Mouse (Mus musculus) MEL (cell line): ENCODE data around the gene Mup21.

Source experiments
- CTCF ChIP-seq, 3 experiments: IDR thresholded peaks in 2 of 3; conservative IDR thresholded peaks in 1 of 3; 2 replicates each; pipeline ENCODE4 v1.5.1; 2011 to 2012; ENCODE audit warnings: low read length in 3 of 3, low read depth in 2 of 3, mild to moderate bottlenecking in 2 of 3, improper control_type of control experiment in 1 of 3, inconsistent platforms in 1 of 3, mixed read lengths in 1 of 3, moderate library complexity in 1 of 3; ENCODE audit not compliant: control insufficient read depth in 1 of 3, insufficient read depth in 1 of 3, poor library complexity in 1 of 3, severe bottlenecking in 1 of 3
- E2F4 ChIP-seq: IDR thresholded peaks from 2 replicates; pipeline ENCODE4 v1.6.1; 2011; ENCODE audit warnings: low read depth, low read length, improper control_type of control experiment, borderline replicate concordance
- GATA1 ChIP-seq: IDR thresholded peaks from 2 replicates; pipeline ENCODE4 v1.6.1; 2011; ENCODE audit warnings: low read depth, low read length, improper control_type of control experiment
- HCFC1 ChIP-seq: IDR thresholded peaks from 2 replicates; pipeline ENCODE4 v1.6.1; 2012; ENCODE audit warnings: low read depth, mild to moderate bottlenecking, inconsistent platforms, low read length, improper control_type of control experiment, moderate library complexity
- MXI1 ChIP-seq: IDR thresholded peaks from 2 replicates; pipeline ENCODE4 v1.6.1; 2011; ENCODE audit warnings: mild to moderate bottlenecking, low read depth, low read length, improper control_type of control experiment
- NELFE ChIP-seq: IDR thresholded peaks from 2 replicates; pipeline ENCODE4 v1.6.1; 2011; ENCODE audit warnings: low read depth, low read length, improper control_type of control experiment
- POLR2AphosphoS5 ChIP-seq: IDR thresholded peaks from 2 replicates; pipeline ENCODE4 v1.6.1; 2012; ENCODE audit warnings: low read depth, borderline replicate concordance, mild to moderate bottlenecking, inconsistent platforms, low read length, moderate library complexity, mixed read lengths
- SIN3A ChIP-seq: IDR thresholded peaks from 2 replicates; pipeline ENCODE4 v1.6.1; 2012; ENCODE audit warnings: low read length, improper control_type of control experiment, inconsistent platforms

DNA sequence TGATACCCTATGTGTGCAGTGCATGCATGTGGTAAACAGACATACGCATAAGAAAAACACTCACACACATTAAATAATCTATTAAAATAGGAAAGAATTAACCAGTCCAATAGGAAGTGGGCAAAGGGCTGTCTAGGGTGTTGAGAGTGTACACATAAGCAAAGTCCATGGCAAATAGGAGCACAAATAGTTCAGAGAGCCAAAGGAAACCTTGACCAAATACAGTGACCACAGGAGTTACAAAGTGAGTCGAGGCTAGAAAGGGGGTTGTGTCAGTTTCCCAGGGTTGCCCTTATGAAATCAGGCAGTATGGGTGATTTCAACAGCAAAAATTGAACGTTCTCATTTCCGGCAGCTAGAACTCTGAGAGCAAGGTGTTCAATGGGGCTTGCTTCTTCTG lies 23.8 kb upstream of the Mup21 start:
- no peak for TF ChIP-seq CTCF (IDR thresholded peaks at IDR 0.05 in 2 of 3, conservative IDR thresholded peaks at IDR 0.05 in 1 of 3; ENCODE audit: control insufficient read depth in 1 of 3, insufficient read depth in 1 of 3, low read depth in 2 of 3, low read length in 3 of 3, poor library complexity in 1 of 3, severe bottlenecking in 1 of 3)
- no peak for TF ChIP-seq HCFC1
- TF ChIP-seq POLR2AphosphoS5, result no peak
- TF ChIP-seq NELFE, result no peak
- no peak for TF ChIP-seq E2F4
- no peak for TF ChIP-seq GATA1
- no peak for TF ChIP-seq MXI1
- TF ChIP-seq SIN3A, result no peak
